Mouse (Mus musculus) megakaryocyte, embryonic 14.5 days (primary cell): ENCODE measurements around the gene Cyb5r1. TPM values are rescaled to one million over a fixed set of nuclear protein-coding genes. Genes with fewer than 3 reads are reported as not detected.

ENCODE experiments used
- H3K27me3 ChIP-seq: replicated peaks from 2 replicates; pipeline ENCODE3; 2012; ENCODE audit warnings: inconsistent platforms
- H3K36me3 ChIP-seq: replicated peaks from 2 replicates; pipeline ENCODE3; 2012; ENCODE audit warnings: low read length, inconsistent platforms, mixed read lengths
- H3K4me1 ChIP-seq: 2 replicates; pipeline ENCODE4 v1.6.1; 2012; ENCODE audit warnings: inconsistent platforms
- H3K4me3 ChIP-seq: replicated peaks from 2 replicates; pipeline ENCODE3; 2012; ENCODE audit warnings: moderate library complexity, mild to moderate bottlenecking, inconsistent platforms
- H3K9me3 ChIP-seq: 2 replicates; pipeline ENCODE4 v1.6.1; 2012; ENCODE audit warnings: inconsistent platforms
- FLI1 ChIP-seq: IDR thresholded peaks from 2 replicates; pipeline ENCODE4 v1.6.1; 2012; ENCODE audit warnings: low read length, inconsistent platforms, mixed read lengths
- GATA1 ChIP-seq: IDR thresholded peaks from 3 replicates; pipeline ENCODE4 v1.6.1; 2012; ENCODE audit warnings: mixed read lengths, low read length, inconsistent platforms, borderline replicate concordance
- polyA plus RNA-seq: library from polyadenylated mRNA; stranded (reverse); fragments of >175 nt; gene quantifications from 2 replicates; pipeline ENCODE4 v1.2.3, GENCODE M21; 2012; ENCODE audit warnings: low replicate concordance; ENCODE audit not compliant: insufficient read depth

Gene Cyb5r1
- polyA plus RNA-seq, 1 experiment, result 10.9 TPM

GRCm38 (mm10) chr1:134411706-134412629 lies 6.6 kb downstream of the Cyb5r1 start:
- no peak for TF ChIP-seq GATA1
- TF ChIP-seq FLI1, result no peak
- H3K4me3 ChIP-seq, result no peak overlapping the region
- H3K4me1 ChIP-seq, result peaks cover 23% of the 10 kb centered on the region
- no peaks in the 10 kb centered on the region for H3K9me3 ChIP-seq
- peaks cover 49% of the 10 kb centered on the region for H3K36me3 ChIP-seq
- H3K27me3 ChIP-seq, result no peaks in the 10 kb centered on the region

DNA sequence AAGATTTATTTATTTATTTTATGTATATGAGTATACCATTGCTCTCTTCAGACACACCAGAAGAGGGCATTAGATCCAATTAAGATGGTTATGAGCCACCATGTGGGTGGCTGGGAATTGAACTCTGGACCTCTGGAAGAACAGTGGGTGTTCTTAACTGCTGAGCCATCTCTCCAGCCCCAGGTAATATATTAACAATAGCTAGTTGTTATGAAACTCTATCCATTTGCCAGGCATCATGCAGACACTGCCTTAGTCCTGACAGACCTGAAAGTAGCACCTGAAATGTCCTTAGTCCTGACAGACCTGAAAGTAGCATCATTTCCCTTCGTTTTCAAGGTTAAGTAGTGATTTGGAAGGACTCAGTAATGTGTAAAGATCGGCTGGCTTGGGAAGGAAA lies 8.7 kb downstream of the Cyb5r1 start:
- TF ChIP-seq GATA1, result no peak
- no peak for TF ChIP-seq FLI1
- Histone ChIP-seq H3K9me3 (no peaks in the 10 kb centered on the region), H3K36me3 (peaks cover 41% of the 10 kb centered on the region), H3K27me3 (no peaks in the 10 kb centered on the region), H3K4me3 (no peak overlapping the region), H3K4me1 (peaks cover 40% of the 10 kb centered on the region)

GRCm38 (mm10) chr1:134414501-134415167 lies 9.3 kb downstream of the Cyb5r1 start:
- Histone ChIP-seq H3K4me1 (peaks cover 46% of the 10 kb centered on the region), H3K36me3 (peaks cover 38% of the 10 kb centered on the region), H3K4me3 (peak overlapping the region; percentile 96), H3K9me3 (no peaks in the 10 kb centered on the region), H3K27me3 (no peaks in the 10 kb centered on the region)
- TF ChIP-seq GATA1 (no peak), FLI1 (no peak)

DNA sequence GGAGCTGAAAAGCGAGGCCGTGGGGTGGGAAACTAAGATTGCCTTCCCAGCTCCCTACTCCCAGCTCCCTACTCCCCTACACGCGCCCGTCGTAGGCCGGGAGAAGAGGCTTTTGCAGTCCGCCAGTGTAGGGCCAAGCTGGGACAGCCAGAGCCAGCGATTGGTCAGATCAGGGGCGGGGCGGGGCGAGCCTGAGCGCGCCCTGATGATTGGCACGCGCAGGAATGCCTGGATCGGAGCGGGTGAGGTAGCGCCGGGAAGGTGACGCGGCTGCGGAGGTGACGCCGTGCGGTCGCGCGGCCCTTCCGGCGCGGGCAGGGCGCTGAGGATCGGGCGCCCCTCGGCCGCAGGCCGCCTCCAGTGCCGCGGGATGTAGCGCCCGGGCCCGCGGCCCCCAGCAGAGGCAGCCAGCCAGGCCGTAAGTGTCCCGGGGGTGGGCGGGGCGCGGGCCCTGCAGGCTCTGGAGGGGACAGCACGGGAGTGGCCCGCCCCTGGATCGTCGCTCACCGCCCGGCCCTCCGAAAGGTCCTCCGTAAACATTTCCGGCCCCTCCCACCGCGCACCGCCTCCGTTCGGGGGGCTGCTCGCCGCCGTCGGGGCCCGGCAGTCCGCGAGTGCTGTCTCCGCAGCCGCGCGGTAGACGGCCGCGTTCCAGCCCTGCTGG lies 9.9 kb downstream of the Cyb5r1 start, which contains the start of gene Adipor1:
Gene Adipor1 (plus strand): TSS at position 211 of the 664 bp plus-strand sequence.
- peak within 1 kb of the TSS; percentile 96 for H3K4me3 ChIP-seq
- peaks cover 32% of the 10 kb centered on the region for H3K36me3 ChIP-seq
- TF ChIP-seq GATA1, result no peak
- TF ChIP-seq FLI1, result peak; percentile 39; the same call in 1 of the 2 replicates
- no peaks in the 10 kb centered on the region for H3K9me3 ChIP-seq
- peaks cover 53% of the 10 kb centered on the region for H3K4me1 ChIP-seq
- no peaks in the 10 kb centered on the region for H3K27me3 ChIP-seq

GRCm38 (mm10) chr1:134418414-134418975 lies 13.1 kb downstream of the Cyb5r1 start:
- H3K4me1 ChIP-seq, result peaks cover 81% of the 10 kb centered on the region
- H3K9me3 ChIP-seq, result no peaks in the 10 kb centered on the region
- H3K4me3 ChIP-seq, result peak overlapping the region; percentile 96

GRCm38 (mm10) chr1:134419176-134419575 lies 13.8 kb downstream of the Cyb5r1 start:
- Histone ChIP-seq H3K27me3 (no peaks in the 10 kb centered on the region), H3K4me1 (peaks cover 83% of the 10 kb centered on the region), H3K4me3 (peak overlapping the region; percentile 96), H3K36me3 (peaks cover 48% of the 10 kb centered on the region), H3K9me3 (no peaks in the 10 kb centered on the region)
- TF ChIP-seq GATA1 (no peak), FLI1 (no peak)

More at GRCm38 (mm10) chr1:134418414-134418975, 13.1 kb downstream of the Cyb5r1 start:
- H3K36me3 ChIP-seq, result peaks cover 42% of the 10 kb centered on the region
- no peaks in the 10 kb centered on the region for H3K27me3 ChIP-seq
- no peak for TF ChIP-seq GATA1
- TF ChIP-seq FLI1, result no peak

GRCm38 (mm10) chr1:134419751-134420458 lies 14.5 kb downstream of the Cyb5r1 start:
- peaks cover 79% of the 10 kb centered on the region for H3K4me1 ChIP-seq
- peaks cover 56% of the 10 kb centered on the region for H3K36me3 ChIP-seq
- no peaks in the 10 kb centered on the region for H3K9me3 ChIP-seq
- no peak for TF ChIP-seq GATA1
- no peak for TF ChIP-seq FLI1
- H3K27me3 ChIP-seq, result no peaks in the 10 kb centered on the region
- H3K4me3 ChIP-seq, result peak overlapping the region; percentile 96

DNA sequence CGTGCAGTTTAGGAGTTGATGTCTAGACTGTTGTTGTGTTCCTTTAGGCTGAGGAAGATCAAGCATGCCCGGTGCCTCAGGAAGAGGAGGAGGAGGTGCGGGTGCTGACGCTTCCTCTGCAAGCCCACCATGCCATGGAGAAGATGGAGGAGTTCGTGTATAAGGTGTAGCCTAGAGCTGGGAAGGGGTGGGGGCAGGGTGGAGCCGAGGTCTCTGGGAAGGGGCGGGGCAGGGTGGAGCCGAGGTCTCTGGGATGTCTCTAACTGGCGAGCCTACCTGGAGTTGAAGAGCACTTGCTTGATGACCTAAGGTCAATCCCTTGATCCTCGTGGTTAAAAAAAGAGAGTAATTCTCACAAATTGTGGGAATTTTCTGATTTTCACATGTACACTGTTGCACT lies 18.6 kb downstream of the Cyb5r1 start:
- H3K4me1 ChIP-seq, result peaks cover 71% of the 10 kb centered on the region
- no peaks in the 10 kb centered on the region for H3K27me3 ChIP-seq
- no peak for TF ChIP-seq FLI1
- TF ChIP-seq GATA1, result no peak
- no peak overlapping the region for H3K4me3 ChIP-seq
- H3K9me3 ChIP-seq, result no peaks in the 10 kb centered on the region
- H3K36me3 ChIP-seq, result peaks cover 83% of the 10 kb centered on the region

- TF ChIP-seq FLI1 (no peak), GATA1 (no peak; the same call in 2 of the 3 replicates)
- H3K9me3 ChIP-seq, result no peaks in the 10 kb centered on the region
- H3K4me1 ChIP-seq, result peaks cover 48% of the 10 kb centered on the region
- H3K27me3 ChIP-seq, result no peaks in the 10 kb centered on the region
- H3K36me3 ChIP-seq, result peaks cover 95% of the 10 kb centered on the region
- H3K4me3 ChIP-seq, result peak overlapping the region; percentile 51
Observed at GRCm38 (mm10) chr1:134426289-134426688, 20.9 kb downstream of the Cyb5r1 start.
